Mouse (Mus musculus) testis, adult 2 months (tissue): ENCODE measurements at regions not wholly inside any gene's neighbourhood (a gene's known extent, or its start where the extent isn't known, plus 50 kb on each side); places are given as distances from the start of the nearest gene placed in this dataset.

Source experiments
- CTCF ChIP-seq: fragments of 200-500 bp; IDR thresholded peaks from 2 replicates; pipeline ENCODE4 v1.5.1; 2012; ENCODE audit warnings: low read depth, mild to moderate bottlenecking, inconsistent platforms, low read length, moderate library complexity; ENCODE audit not compliant: control insufficient read depth, insufficient read depth, insufficient replicate concordance
- POLR2A ChIP-seq: fragments of 200-500 bp; IDR thresholded peaks from 2 replicates; pipeline ENCODE4 v1.6.1; 2012; ENCODE audit warnings: low read depth, mild to moderate bottlenecking, inconsistent platforms, low read length, moderate library complexity; ENCODE audit not compliant: control insufficient read depth

DNA sequence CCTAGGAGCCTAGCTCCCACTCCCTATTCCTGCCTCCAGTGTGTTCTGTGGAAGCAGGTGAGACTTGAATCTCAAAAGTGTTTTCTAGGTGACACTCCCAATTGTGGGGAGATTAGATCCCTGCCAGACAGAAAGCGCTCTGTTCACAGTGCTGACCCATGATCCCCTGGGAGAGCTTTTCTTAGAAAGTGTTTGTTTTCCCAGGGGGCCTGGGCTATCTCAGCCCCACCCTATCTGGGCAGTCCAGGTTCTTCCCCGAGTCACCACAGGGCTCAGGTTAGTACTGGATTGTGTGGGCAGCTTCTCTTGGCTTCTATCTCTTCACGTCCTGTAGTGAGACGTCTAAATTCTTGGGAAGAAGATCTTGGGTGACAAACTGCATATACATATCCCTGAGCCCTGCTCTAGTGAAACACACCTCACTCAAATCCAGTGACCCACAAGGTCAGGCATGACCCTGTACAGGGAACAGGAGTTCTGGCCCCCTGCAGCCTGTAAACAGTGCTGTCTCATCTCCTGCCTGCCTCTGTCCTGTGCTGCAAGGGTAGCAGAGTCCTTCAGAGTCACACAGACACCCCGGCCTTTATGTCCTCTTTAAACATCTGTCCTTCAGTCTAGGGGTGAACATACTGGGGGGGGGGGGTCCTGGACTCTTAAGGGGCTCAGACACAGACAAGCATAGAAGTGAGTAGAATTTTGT is 76.4 kb downstream of the Rassf10 start:
- TF ChIP-seq CTCF (no peak), POLR2A (no peak)
